Mouse (Mus musculus) testis, adult 2 months (tissue): ENCODE results near the gene Filip1l.

Source experiments
- CTCF ChIP-seq: fragments of 200-500 bp; IDR thresholded peaks from 2 replicates; pipeline ENCODE4 v1.5.1; 2012; ENCODE audit warnings: low read depth, mild to moderate bottlenecking, inconsistent platforms, low read length, moderate library complexity; ENCODE audit not compliant: control insufficient read depth, insufficient read depth, insufficient replicate concordance
- POLR2A ChIP-seq: fragments of 200-500 bp; IDR thresholded peaks from 2 replicates; pipeline ENCODE4 v1.6.1; 2012; ENCODE audit warnings: low read depth, mild to moderate bottlenecking, inconsistent platforms, low read length, moderate library complexity; ENCODE audit not compliant: control insufficient read depth

DNA sequence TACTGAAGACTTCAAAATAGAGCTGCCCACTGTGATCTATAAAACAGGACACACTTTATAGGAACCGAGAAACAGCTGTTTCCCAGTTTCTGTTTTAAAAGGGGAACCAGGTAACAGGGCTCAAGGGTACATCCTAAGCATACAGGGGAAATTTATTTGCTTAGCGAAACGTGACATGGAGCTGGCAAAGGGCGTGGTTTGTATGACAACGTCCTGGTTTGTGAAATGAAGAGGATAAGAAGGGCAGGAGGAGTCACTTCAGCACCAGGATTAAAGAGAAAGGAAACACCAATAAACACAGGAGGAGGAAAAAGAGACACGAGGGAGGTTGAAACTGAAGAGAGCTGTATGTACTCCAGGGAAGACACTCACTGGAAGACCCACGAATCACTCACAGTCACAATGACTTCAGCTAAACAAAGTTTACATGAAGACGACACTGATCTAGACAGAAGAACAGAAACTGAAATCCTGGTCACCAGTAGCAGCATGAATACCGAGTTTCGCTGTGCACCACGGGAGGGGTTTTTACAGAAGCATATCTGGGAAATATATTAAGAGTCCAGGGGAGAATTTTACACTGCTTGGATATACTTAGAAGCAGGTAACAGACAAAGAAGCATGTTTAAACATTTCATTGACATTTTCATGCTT lies 16.0 kb upstream of the Filip1l start:
- TF ChIP-seq POLR2A (no peak), CTCF (no peak)
